ENCODE assay signal across 8 mouse cellular contexts in genomic region chr14:45566066-45566937, GRCm38 (mm10). TPM values are rescaled to one million over a fixed set of nuclear protein-coding genes. Genes with fewer than 3 reads are reported as not detected.
DNase-seq lines count a peak whose midpoint lies in the region; ATAC-seq and TF ChIP-seq lines count a peak whose summit lies in the region.

No protein-coding gene starts in this region.

- ATAC-seq in heart, embryonic 11.5 days (replicated peaks; ENCODE audit: insufficient number of reproducible peaks, low FRiP score, low TSS enrichment) = no peak
- 0 out of 2 replicates have a peak, but pooled peaks have one; percentile 30 for ATAC-seq in kidney, embryonic 15.5 days (replicated peaks; ENCODE audit: low FRiP score)
- no peak for ATAC-seq in liver, embryonic 14.5 days (ENCODE audit: insufficient read depth)
- ATAC-seq in neural tube, embryonic 11.5 days (ENCODE audit: insufficient read depth, low FRiP score, low TSS enrichment) = 0 out of 2 replicates have a peak, but pooled peaks have one; percentile 9

- peak overlapping the region; percentile 78 for H3K27ac ChIP-seq in heart, embryonic 11.5 days (ENCODE audit: low read depth, low read length)
- H3K27ac ChIP-seq in kidney, embryonic 15.5 days = peak overlapping the region; percentile 49
- no peak overlapping the region for H3K27ac ChIP-seq in liver, embryonic 14.5 days
- no peak overlapping the region for H3K27ac ChIP-seq in neural tube, embryonic 11.5 days (ENCODE audit: low read depth, low read length)
- H3K27ac ChIP-seq in thymus, adult 2 months (ENCODE audit: control insufficient read depth, insufficient read depth, low read length) = no peak overlapping the region

- peaks cover 10% of the 10 kb centered on the region; the same call in 1 of the 2 replicates for H3K4me1 ChIP-seq in heart, embryonic 11.5 days (ENCODE audit: control insufficient read depth, insufficient read depth, low read length)
- peaks cover 22% of the 10 kb centered on the region for H3K4me1 ChIP-seq in kidney, embryonic 15.5 days
- no peaks in the 10 kb centered on the region; a peak in 1 of 4 replicates for H3K4me1 ChIP-seq in liver, embryonic 14.5 days (replicated peaks; ENCODE audit: control insufficient read depth in 2 of 2, insufficient read depth in 2 of 2, low read length in 1 of 2)
- H3K4me1 ChIP-seq in neural tube, embryonic 11.5 days (ENCODE audit: control insufficient read depth, insufficient read depth, low read length) = peaks cover 5% of the 10 kb centered on the region; the same call in 1 of the 2 replicates
- H3K4me1 ChIP-seq in thymus, adult 2 months (replicated peaks; ENCODE audit: control insufficient read depth, insufficient read depth, low read length) = peaks cover 5% of the 10 kb centered on the region; the same call in 1 of the 2 replicates

- peak overlapping the region; percentile 44 for H3K9ac ChIP-seq in heart, embryonic 11.5 days (ENCODE audit: low read depth, low read length)
- 0 out of 2 replicates have a peak overlapping the region, but pooled peaks have one; percentile 17 for H3K9ac ChIP-seq in kidney, embryonic 15.5 days
- H3K9ac ChIP-seq in liver, embryonic 14.5 days (replicated peaks) = no peak overlapping the region
- H3K9ac ChIP-seq in neural tube, embryonic 11.5 days (ENCODE audit: low read length) = 0 out of 2 replicates have a peak overlapping the region, but pooled peaks have one; percentile 26

- H3K4me3 ChIP-seq in heart, embryonic 11.5 days (ENCODE audit: low read depth, low read length) = peak overlapping the region; percentile 37
- peak overlapping the region; percentile 39 for H3K4me3 ChIP-seq in kidney, embryonic 15.5 days (replicated peaks)
- peak overlapping the region; percentile 4 to 18; a peak in 1 of 4 replicates for H3K4me3 ChIP-seq in liver, embryonic 14.5 days (ENCODE audit: insufficient read depth in 1 of 2, low read depth in 2 of 2, low read length in 2 of 2)
- H3K4me3 ChIP-seq in neural tube, embryonic 11.5 days (ENCODE audit: low read depth, low read length) = peak overlapping the region; percentile 26
- no peak overlapping the region for H3K4me3 ChIP-seq in thymus, adult 2 months (ENCODE audit: control insufficient read depth, insufficient read depth, low read length)

- peak; percentile 69 to 72 for DNase-seq in B cell, adult 2 months
- peak; percentile 56 to 70 for DNase-seq in adrenal gland, adult 18-20 months (ENCODE audit: low spot score in 2 of 2)
- DNase-seq in embryo, embryonic 11 days = peak; percentile 76
- peak; percentile 33 to 46 (median 38) for DNase-seq in liver, embryonic 14.5 days (ENCODE audit: low read depth in 3 of 3, low spot score in 3 of 3)
- DNase-seq in neural tube, embryonic 11.5 days (ENCODE audit: low spot score) = peak; percentile 83
- peak; percentile 66 for DNase-seq in thymus, adult 2 months

- H3K27me3 ChIP-seq in heart, embryonic 11.5 days (ENCODE audit: control insufficient read depth, insufficient read depth, low read length) = no peaks in the 10 kb centered on the region
- no peaks in the 10 kb centered on the region for H3K27me3 ChIP-seq in kidney, embryonic 15.5 days
- no peaks in the 10 kb centered on the region for H3K27me3 ChIP-seq in liver, embryonic 14.5 days (ENCODE audit: control insufficient read depth, insufficient read depth, low read length)
- no peaks in the 10 kb centered on the region for H3K27me3 ChIP-seq in neural tube, embryonic 11.5 days (ENCODE audit: control insufficient read depth, insufficient read depth, low read length)
- no peaks in the 10 kb centered on the region; the same call in 1 of the 2 replicates for H3K27me3 ChIP-seq in thymus, adult 2 months (ENCODE audit: control insufficient read depth, insufficient read depth, low read length)

- H3K36me3 ChIP-seq in heart, embryonic 11.5 days (ENCODE audit: control insufficient read depth, insufficient read depth, low read length) = no peaks in the 10 kb centered on the region
- no peaks in the 10 kb centered on the region for H3K36me3 ChIP-seq in kidney, embryonic 15.5 days
- no peaks in the 10 kb centered on the region for H3K36me3 ChIP-seq in liver, embryonic 14.5 days (replicated peaks; ENCODE audit: control insufficient read depth, insufficient read depth, low read depth)
- H3K36me3 ChIP-seq in neural tube, embryonic 11.5 days (ENCODE audit: control insufficient read depth, insufficient read depth, low read length) = no peaks in the 10 kb centered on the region
- H3K36me3 ChIP-seq in thymus, adult 2 months (ENCODE audit: control insufficient read depth, insufficient read depth, low read length) = no peaks in the 10 kb centered on the region

- no peak for TF ChIP-seq EP300 in liver, embryonic 14.5 days (IDR thresholded peaks at IDR 0.05; ENCODE audit: low read depth)

- TF ChIP-seq POLR2A in thymus, adult 2 months (IDR thresholded peaks at IDR 0.05; ENCODE audit: control insufficient read depth, extremely low read depth, insufficient read depth, low read length, poor library complexity) = no peak

- H3K9me3 ChIP-seq in heart, embryonic 11.5 days (replicated peaks; ENCODE audit: control insufficient read depth, low read length) = no peaks in the 10 kb centered on the region
- no peaks in the 10 kb centered on the region for H3K9me3 ChIP-seq in kidney, embryonic 15.5 days (replicated peaks)
- no peaks in the 10 kb centered on the region for H3K9me3 ChIP-seq in liver, embryonic 14.5 days (ENCODE audit: control insufficient read depth, low read length)
- no peaks in the 10 kb centered on the region for H3K9me3 ChIP-seq in neural tube, embryonic 11.5 days (ENCODE audit: control insufficient read depth, low read length)

- TF ChIP-seq CTCF in liver, embryonic 14.5 days (IDR thresholded peaks at IDR 0.05; ENCODE audit: low read depth) = peak; percentile 86
- peak; percentile 11; the same call in 1 of the 2 replicates for TF ChIP-seq CTCF in thymus, adult 2 months (IDR thresholded peaks at IDR 0.05; ENCODE audit: borderline replicate concordance, control insufficient read depth, extremely low read depth, insufficient read depth, low read length, poor library complexity)

- WGBS in heart, embryonic 11.5 days (ENCODE audit: insufficient replicate concordance) = 16% methylated on average over 30 of the region's 33 CpGs
- WGBS in kidney, embryonic 15.5 days = 24% methylated on average over 33 of the region's 33 CpGs
- 17% methylated on average over 33 of the region's 33 CpGs for WGBS in liver, embryonic 14.5 days (ENCODE audit: insufficient replicate concordance)
- WGBS in neural tube, embryonic 11.5 days = 23% methylated on average over 23 of the region's 33 CpGs
- WGBS in thymus, adult 2 months = 33% methylated on average over 33 of the region's 33 CpGs

- H3K4me2 ChIP-seq in heart, embryonic 11.5 days = peak overlapping the region; percentile 64
- H3K4me2 ChIP-seq in kidney, embryonic 15.5 days = peak overlapping the region; percentile 64
- peak overlapping the region; percentile 40 for H3K4me2 ChIP-seq in liver, embryonic 14.5 days (ENCODE audit: low read depth)
- H3K4me2 ChIP-seq in neural tube, embryonic 11.5 days (ENCODE audit: low read depth) = peak overlapping the region; percentile 42

RNA-seq across cellular contexts. Expression of gene Fermt2, which starts 36.4 kb away (rescaled TPM):
- total RNA-seq in adrenal gland, adult 18-20 months (2021) = 100 to 1,000 TPM in 1 of 2 experiments, 10 to 100 TPM in 1; 82.2 to 118 TPM
- polyA plus RNA-seq in heart, embryonic 11.5 days (2014; fragmentation: Nextera tagmentation; extraction: Ambion mirVana) = 168 and 188 TPM in 2 replicates
- polyA plus RNA-seq in kidney, embryonic 15.5 days (2015; fragmentation: Nextera tagmentation; extraction: Ambion mirVana) = 168 and 181 TPM in 2 replicates
- polyA plus RNA-seq in liver, embryonic 14.5 days (2012; rRNA removed) = 10.1 and 13.6 TPM in 2 replicates
- polyA plus RNA-seq in liver, embryonic 14.5 days (2014; fragmentation: Nextera tagmentation; extraction: Ambion mirVana) = 23.8 and 25.5 TPM in 2 replicates
- polyA plus RNA-seq in neural tube, embryonic 11.5 days (2014; fragmentation: Nextera tagmentation; extraction: Ambion mirVana) = 71.8 and 75.5 TPM in 2 replicates
- 3.9 and 8.2 TPM in 2 replicates for polyA plus RNA-seq in thymus, adult 2 months (2012; rRNA removed)

Comparison
In these comparisons a context has a peak if more than half of its experiments do, and no peak if none do; other contexts are left out.
1. ATAC-seq: peak in kidney, embryonic 15.5 days (single experiment) and neural tube, embryonic 11.5 days (single experiment); none in heart, embryonic 11.5 days (single experiment) and liver, embryonic 14.5 days (single experiment).
2. H3K27ac ChIP-seq: peak in heart, embryonic 11.5 days (single experiment) and kidney, embryonic 15.5 days (single experiment); none in liver, embryonic 14.5 days (single experiment), neural tube, embryonic 11.5 days (single experiment) and thymus, adult 2 months (single experiment).
3. Peak in every context shown above with its lines, with median percentiles within 50 percentile points of each other: DNase-seq and H3K4me2 ChIP-seq.